Mouse (Mus musculus) heart, postnatal 36 days (tissue): ENCODE results near the gene Il1rap. TPM values are rescaled to one million over a fixed set of nuclear protein-coding genes. Genes with fewer than 3 reads are reported as not detected.

Experiments
- DNase-seq, 2 experiments: peaks; one replicate each; pipeline ENCODE4 v3.0.0; 2021 to 2022
- intact Hi-C: fragments of 180-260 bp; cut with DNase I; formaldehyde crosslinking; loops from one replicate; pipeline ENCODE4 v1.15.1; 2025
- total RNA-seq, 2 experiments: library from RNA; stranded (reverse); gene quantifications; 2 replicates each; pipeline ENCODE4 v1.2.3; 2021

Gene Il1rap
- total RNA-seq, 2 experiments from 2014 or later: 3.9 to 4.1 TPM

GRCm38 (mm10) chr16:26610508-26610907 lies 29.0 kb downstream of the Il1rap start:
- intact Hi-C loops: no loop called here
- no peak for DNase-seq

- DNase-seq: no peak
- intact Hi-C loops: no loop called here
Measured at GRCm38 (mm10) chr16:26612499-26613220, 31.2 kb downstream of the Il1rap start.

GRCm38 (mm10) chr16:26623141-26623540 lies 41.6 kb downstream of the Il1rap start:
- no peak for DNase-seq
- intact Hi-C loops: no loop called here

GRCm38 (mm10) chr16:26626065-26626464 lies 44.6 kb downstream of the Il1rap start:
- intact Hi-C loops: no loop called here
- no peak for DNase-seq

GRCm38 (mm10) chr16:26634800-26635199 lies 53.3 kb downstream of the Il1rap start:
- no peak for DNase-seq
- intact Hi-C loops: no loop called here

- DNase-seq: no peak
- intact Hi-C loops: no loop called here
Measured at GRCm38 (mm10) chr16:26643077-26643476, 61.6 kb downstream of the Il1rap start.

GRCm38 (mm10) chr16:26646066-26646465 lies 64.6 kb downstream of the Il1rap start:
- DNase-seq: no peak
- intact Hi-C loops: no loop called here

GRCm38 (mm10) chr16:26647036-26647435 lies 65.5 kb downstream of the Il1rap start:
- DNase-seq: no peak
- intact Hi-C loops: no loop called here

GRCm38 (mm10) chr16:26662722-26663436 lies 81.4 kb downstream of the Il1rap start:
- DNase-seq: no peak
- intact Hi-C loops: no loop called here

- intact Hi-C loops: no loop called here
- no peak for DNase-seq
Measured at GRCm38 (mm10) chr16:26666401-26666800, 84.9 kb downstream of the Il1rap start.

GRCm38 (mm10) chr16:26669081-26669480 lies 87.6 kb downstream of the Il1rap start:
- intact Hi-C loops: no loop called here
- DNase-seq: no peak

GRCm38 (mm10) chr16:26680381-26680780 lies 98.9 kb downstream of the Il1rap start:
- DNase-seq: no peak
- intact Hi-C loops: no loop called here

GRCm38 (mm10) chr16:26689771-26690170 lies 108.3 kb downstream of the Il1rap start:
- intact Hi-C loops: no loop called here
- no peak for DNase-seq

- intact Hi-C loops: no loop called here
Measured at GRCm38 (mm10) chr16:26691294-26691693, 109.8 kb downstream of the Il1rap start.

GRCm38 (mm10) chr16:26698076-26698475 lies 116.6 kb downstream of the Il1rap start:
- DNase-seq: no peak
- intact Hi-C loops: no loop called here

More at GRCm38 (mm10) chr16:26691294-26691693, 109.8 kb downstream of the Il1rap start:
- DNase-seq: no peak

- intact Hi-C loops: no loop called here
- DNase-seq: no peak
Measured at GRCm38 (mm10) chr16:26700440-26701103, 119.1 kb downstream of the Il1rap start.

- intact Hi-C loops: no loop called here
- peak; percentile 14 to 23 for DNase-seq
Measured at GRCm38 (mm10) chr16:26705658-26706371, 124.3 kb downstream of the Il1rap start.

GRCm38 (mm10) chr16:26706503-26706902 lies 125.0 kb downstream of the Il1rap start:
- DNase-seq: no peak
- intact Hi-C loops: no loop called here

- intact Hi-C loops: no loop called here
- DNase-seq: no peak
Measured at GRCm38 (mm10) chr16:26710922-26711321, 129.4 kb downstream of the Il1rap start.

- intact Hi-C loops: no loop called here
- DNase-seq: no peak
Measured at GRCm38 (mm10) chr16:26713538-26714316, 132.2 kb downstream of the Il1rap start.
